Mouse (Mus musculus): ENCODE data around the gene Lysmd4.

DNA sequence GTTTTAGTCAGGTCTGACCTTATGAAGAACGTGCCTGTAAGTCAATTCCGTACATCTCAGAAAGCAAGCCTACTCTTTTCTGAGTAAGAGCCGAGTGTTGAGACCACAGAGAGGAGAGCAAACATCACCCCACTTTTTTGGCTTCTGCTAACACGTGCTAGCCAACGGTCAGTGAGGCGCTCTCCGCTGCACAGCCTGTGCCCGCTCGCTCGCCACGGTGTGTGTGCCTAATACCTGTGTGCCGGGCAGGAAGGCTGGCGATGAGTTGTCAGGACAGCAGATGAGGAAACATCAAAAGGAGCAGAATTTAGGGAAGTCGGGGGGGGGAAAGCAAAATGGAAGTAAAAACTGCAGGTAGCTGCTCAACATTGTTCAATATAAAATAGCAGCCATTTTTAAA is 10.2 kb downstream of the Lysmd4 start:
- TF ChIP-seq CTCF (IDR thresholded peaks at IDR 0.05; ENCODE audit: low read depth): no peak
- no peak for TF ChIP-seq EP300 (optimal IDR thresholded peaks at IDR 0.05)

Data from stomach, postnatal 0 days (tissue).